Comparison of ENCODE assay signal across 29 mouse cellular contexts in the genomic region with DNA sequence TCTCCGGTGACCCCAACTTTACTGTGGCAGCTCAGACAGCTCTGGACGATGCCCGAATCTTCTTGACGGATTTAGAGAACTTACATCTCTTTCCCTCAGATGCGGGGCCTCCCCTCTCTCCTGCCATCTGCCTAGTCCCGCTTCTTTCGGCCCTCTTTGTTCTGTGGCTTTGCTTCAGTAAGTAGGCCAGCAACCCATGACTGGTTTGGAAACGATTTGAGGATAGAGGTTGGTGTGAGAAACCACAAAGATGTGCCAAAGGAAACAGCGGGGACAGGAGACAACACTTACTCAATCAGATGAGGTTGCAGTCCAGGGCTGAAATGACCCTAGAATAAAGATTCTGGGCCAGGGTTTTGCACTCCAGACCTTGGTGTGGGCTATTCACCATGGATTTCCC. TPM values are rescaled to one million over a fixed set of nuclear protein-coding genes. Genes with fewer than 3 reads are reported as not detected.
A peak's percentile ranks its signal among the peaks of the same experiment; 100 is the strongest.
DNase-seq lines count a peak whose midpoint lies in the region; ATAC-seq and TF ChIP-seq lines count a peak whose summit lies in the region.
"Had no signal": no experiment of that assay in that cellular context is flagged by ENCODE, and none has a peak within 500 bp of the region (broad histone marks: within the 10 kb centered on the region; RNA-seq: fewer than 3 reads in every experiment).

No protein-coding gene starts in this region.

- no peak overlapping the region for H3K4me2 ChIP-seq in forebrain, embryonic 14.5 days (ENCODE audit: low read length)
- H3K4me2 ChIP-seq in liver, embryonic 11.5 days: no peak overlapping the region; the same call in 1 of the 2 replicates
- H3K4me2 ChIP-seq: embryonic facial prominence, embryonic 12.5 days; heart, embryonic 11.5 days; intestine, embryonic 15.5 days; liver, embryonic 12.5 days had no signal

- H3K79me2 ChIP-seq in liver, adult 2 months (ENCODE audit: control insufficient read depth, insufficient read depth, low read length): no peaks in the 10 kb centered on the region

- H3K9ac ChIP-seq in forebrain, embryonic 14.5 days (ENCODE audit: low read length): no peak overlapping the region
- H3K9ac ChIP-seq in liver, adult 2 months (ENCODE audit: low read depth, low read length): peak overlapping the region; percentile 1
- H3K9ac ChIP-seq in liver, embryonic 11.5 days (ENCODE audit: low read depth, low read length): no peak overlapping the region
- H3K9ac ChIP-seq: embryonic facial prominence, embryonic 12.5 days; forebrain, embryonic 12.5 days; intestine, embryonic 15.5 days; liver, embryonic 12.5 days had no signal

- H3K4me1 ChIP-seq in forebrain, embryonic 10.5 days: peaks cover 21% of the 10 kb centered on the region
- peaks cover 4% of the 10 kb centered on the region; the same call in 1 of the 2 replicates for H3K4me1 ChIP-seq in forebrain, embryonic 14.5 days (ENCODE audit: control insufficient read depth, insufficient read depth, low read length)
- peaks cover 12% of the 10 kb centered on the region for H3K4me1 ChIP-seq in liver, adult 2 months (ENCODE audit: control insufficient read depth, insufficient read depth, low read length)
- peaks cover 4% of the 10 kb centered on the region; the same call in 1 of the 2 replicates for H3K4me1 ChIP-seq in liver, embryonic 11.5 days (replicated peaks; ENCODE audit: control insufficient read depth, insufficient read depth, low read length)
- H3K4me1 ChIP-seq: liver, embryonic 12.5 days had no signal

- DNase-seq in forebrain, embryonic 10.5 days (ENCODE audit: extremely low spot score, low spot score): no peak
- no peak for DNase-seq in forebrain, embryonic 14.5 days (ENCODE audit: low spot score)
- DNase-seq in liver, adult 2 months (ENCODE audit: extremely low read depth, low read depth, low spot score): peak; percentile 97
- no peak for DNase-seq in liver, embryonic 11.5 days (ENCODE audit: low spot score)
- DNase-seq in 416B (ENCODE audit: low read depth): peak; percentile 56
- DNase-seq in Muller cell, postnatal 12 days (ENCODE audit: inconsistent ontology term): peak; percentile 20
- no peak for DNase-seq in lung, adult 18-20 months
- DNase-seq: adrenal gland, postnatal 14 days; cerebellum, adult 2 months; cerebellum, postnatal 36 days; heart, postnatal 10 days; kidney, adult 9 months; kidney, postnatal 14 days; lung, adult 2 months; lung, postnatal 14 days; right cerebral cortex, postnatal 25 days; thymus, postnatal 14 days had no signal

- ATAC-seq in forebrain, embryonic 14.5 days: no peak
- no peak for ATAC-seq in liver, embryonic 11.5 days (replicated peaks; ENCODE audit: low FRiP score)
- ATAC-seq: hindbrain, embryonic 16.5 days; intestine, embryonic 15.5 days; liver, embryonic 12.5 days had no signal

- WGBS in forebrain, embryonic 10.5 days: 50% methylated on average over 9 of the region's 9 CpGs
- 54% methylated on average over 9 of the region's 9 CpGs for WGBS in forebrain, embryonic 14.5 days
- 31% methylated on average over 9 of the region's 9 CpGs for WGBS in liver, adult 2 months
- 46% methylated on average over 9 of the region's 9 CpGs for WGBS in liver, embryonic 11.5 days

- no peak for TF ChIP-seq CTCF in liver, adult 2 months (IDR thresholded peaks at IDR 0.05; ENCODE audit: low read depth, low read length)

- peak overlapping the region; percentile 64 for H3K4me3 ChIP-seq in forebrain, embryonic 10.5 days
- no peak overlapping the region for H3K4me3 ChIP-seq in forebrain, embryonic 14.5 days (ENCODE audit: low read depth, low read length)
- H3K4me3 ChIP-seq in liver, adult 2 months (ENCODE audit: insufficient read depth, low read depth, low read length): no peak overlapping the region
- no peak overlapping the region for H3K4me3 ChIP-seq in liver, embryonic 11.5 days (ENCODE audit: low read depth, low read length)
- H3K4me3 ChIP-seq: embryonic facial prominence, embryonic 12.5 days; forebrain, embryonic 12.5 days; intestine, embryonic 15.5 days; liver, embryonic 12.5 days had no signal

- 0 out of 2 replicates have a peak overlapping the region, but pooled peaks have one; percentile 21 for H3K27ac ChIP-seq in forebrain, embryonic 10.5 days
- H3K27ac ChIP-seq in forebrain, embryonic 14.5 days (ENCODE audit: low read depth, low read length): no peak overlapping the region
- peak overlapping the region; percentile 58 for H3K27ac ChIP-seq in liver, adult 2 months (replicated peaks; ENCODE audit: insufficient read depth, low read depth, low read length)
- H3K27ac ChIP-seq in liver, embryonic 11.5 days (ENCODE audit: low read depth, low read length): no peak overlapping the region
- H3K27ac ChIP-seq: embryonic facial prominence, embryonic 12.5 days; forebrain, embryonic 12.5 days; intestine, embryonic 15.5 days; liver, embryonic 12.5 days had no signal

- H3K9me3 ChIP-seq in forebrain, embryonic 10.5 days: no peaks in the 10 kb centered on the region
- no peaks in the 10 kb centered on the region for H3K9me3 ChIP-seq in forebrain, embryonic 14.5 days (replicated peaks; ENCODE audit: control insufficient read depth, low read length)
- H3K9me3 ChIP-seq in liver, embryonic 11.5 days (ENCODE audit: control insufficient read depth, low read length): no peaks in the 10 kb centered on the region
- H3K9me3 ChIP-seq: embryonic facial prominence, embryonic 12.5 days; forebrain, embryonic 12.5 days; intestine, embryonic 15.5 days; liver, embryonic 12.5 days had no signal

- no peaks in the 10 kb centered on the region for H3K36me3 ChIP-seq in forebrain, embryonic 10.5 days (replicated peaks)
- no peaks in the 10 kb centered on the region for H3K36me3 ChIP-seq in forebrain, embryonic 14.5 days (ENCODE audit: control insufficient read depth, insufficient read depth, low read length)
- peaks cover 16% of the 10 kb centered on the region for H3K36me3 ChIP-seq in liver, adult 2 months (ENCODE audit: control insufficient read depth, insufficient read depth, low read length)
- no peaks in the 10 kb centered on the region for H3K36me3 ChIP-seq in liver, embryonic 11.5 days (ENCODE audit: control insufficient read depth, insufficient read depth, low read length)
- H3K36me3 ChIP-seq: embryonic facial prominence, embryonic 12.5 days; forebrain, embryonic 12.5 days; intestine, embryonic 15.5 days; liver, embryonic 12.5 days had no signal

- no peak for TF ChIP-seq POLR2A in liver, adult 2 months (IDR thresholded peaks at IDR 0.05; ENCODE audit: extremely low read depth, insufficient read depth, low read length)

- H3K27me3 ChIP-seq in forebrain, embryonic 10.5 days (ENCODE audit: poor library complexity, severe bottlenecking): peaks cover 62% of the 10 kb centered on the region
- H3K27me3 ChIP-seq in forebrain, embryonic 14.5 days (replicated peaks; ENCODE audit: control insufficient read depth, insufficient read depth, low read length): peaks cover 18% of the 10 kb centered on the region; the same call in 1 of the 2 replicates
- no peaks in the 10 kb centered on the region for H3K27me3 ChIP-seq in liver, adult 2 months (ENCODE audit: control insufficient read depth, insufficient read depth, low read length)
- peaks cover 51% of the 10 kb centered on the region for H3K27me3 ChIP-seq in liver, embryonic 11.5 days (replicated peaks; ENCODE audit: control insufficient read depth, insufficient read depth, low read length)

RNA-seq across cellular contexts. Expression of a gene that starts 3.5 kb away (rescaled TPM):
- 1.6 and 1.8 TPM in 2 replicates for polyA plus RNA-seq in forebrain, embryonic 10.5 days (2016; fragmentation: Nextera tagmentation; extraction: Ambion mirVana)
- polyA plus RNA-seq in forebrain, embryonic 14.5 days (2014; fragmentation: Nextera tagmentation; extraction: Ambion mirVana): 0.41 and 0.52 TPM in 2 replicates
- total RNA-seq in liver, adult 2 months (2014; rRNA removed): 29.6 and 36.4 TPM in 2 replicates
- polyA plus RNA-seq in liver, adult 2 months (2012; rRNA removed): 93.8 and 98.4 TPM in 2 replicates
- polyA plus RNA-seq in liver, embryonic 11.5 days (2014; fragmentation: Nextera tagmentation; extraction: Ambion mirVana): 0.19 and 0.32 TPM in 2 replicates
- total RNA-seq: megakaryocyte progenitor cell, adult 5-6 weeks; monocyte, adult 5-6 weeks had no signal

RNA-seq across cellular contexts. Expression of a gene that starts 29.3 kb away (rescaled TPM):
- polyA plus RNA-seq in forebrain, embryonic 10.5 days (2016; fragmentation: Nextera tagmentation; extraction: Ambion mirVana): 26.8 and 27.9 TPM in 2 replicates
- polyA plus RNA-seq in forebrain, embryonic 14.5 days (2014; fragmentation: Nextera tagmentation; extraction: Ambion mirVana): 60.7 and 79.0 TPM in 2 replicates
- 153 and 159 TPM in 2 replicates for total RNA-seq in liver, adult 2 months (2014; rRNA removed)
- 51.0 and 74.3 TPM in 2 replicates for polyA plus RNA-seq in liver, adult 2 months (2012; rRNA removed)
- polyA plus RNA-seq in liver, embryonic 11.5 days (2014; fragmentation: Nextera tagmentation; extraction: Ambion mirVana): 41.1 and 44.0 TPM in 2 replicates

RNA-seq across cellular contexts. Expression of a gene that starts 48.3 kb away (rescaled TPM):
- 0.66 and 1.6 TPM in 2 replicates for polyA plus RNA-seq in forebrain, embryonic 10.5 days (2016; fragmentation: Nextera tagmentation; extraction: Ambion mirVana)
- polyA plus RNA-seq in forebrain, embryonic 14.5 days (2014; fragmentation: Nextera tagmentation; extraction: Ambion mirVana): 0.45 TPM in 1 of 2 replicates, not detected in the other
- total RNA-seq in liver, adult 2 months (2014; rRNA removed): not detected in 2 replicates
- polyA plus RNA-seq in liver, adult 2 months (2012; rRNA removed): not detected in 2 replicates
- polyA plus RNA-seq in liver, embryonic 11.5 days (2014; fragmentation: Nextera tagmentation; extraction: Ambion mirVana): 0.49 and 1.0 TPM in 2 replicates
- total RNA-seq: adrenal gland, postnatal 14 days; layer of hippocampus, adult 18-20 months; layer of hippocampus, postnatal 25 days; left cerebral cortex, postnatal 10 days; megakaryocyte progenitor cell, adult 5-6 weeks; monocyte, adult 5-6 weeks had no signal
- polyA plus RNA-seq: cerebellum, adult 2 months; gonadal fat pad, adult 2 months; lung, adult 2 months had no signal

Comparison
In these comparisons a context has a peak if more than half of its experiments do, and no peak if none do; other contexts are left out.
1. DNase-seq: peak in liver, adult 2 months (single experiment), 416B (single experiment) and Muller cell, postnatal 12 days (single experiment); none in forebrain, embryonic 10.5 days (single experiment), forebrain, embryonic 14.5 days (single experiment), liver, embryonic 11.5 days (single experiment) and lung, adult 18-20 months (0 of 2).
2. H3K27ac ChIP-seq: peak in forebrain, embryonic 10.5 days (single experiment) and liver, adult 2 months (single experiment); none in forebrain, embryonic 14.5 days (single experiment) and liver, embryonic 11.5 days (single experiment).
3. RNA of a gene that starts 3.5 kb away (polyA plus RNA-seq): 93.8 to 98.4 TPM in liver, adult 2 months; 1.6 to 1.8 TPM in forebrain, embryonic 10.5 days, 0.41 to 0.52 TPM in forebrain, embryonic 14.5 days and 0.19 to 0.32 TPM in liver, embryonic 11.5 days; every median in the first group is over 10 times any median in the second.